Mouse (Mus musculus) forebrain, embryonic 15.5 days (tissue): Measurements from ENCODE around the gene Thtpa. TPM values are rescaled to one million over a fixed set of nuclear protein-coding genes. Genes with fewer than 3 reads are reported as not detected.

Source experiments
- ATAC-seq: fragments of 200-750 bp; cut with Nextera tagmentation; replicated peaks from 2 replicates; pipeline ENCODE4 v1.8.0; 2017; ENCODE audit warnings: mild to moderate bottlenecking, moderate TSS enrichment, moderate library complexity
- H3K27ac ChIP-seq: fragments of 300-500 bp; sonication (generic); replicated peaks from 2 replicates; pipeline ENCODE4 v1.5.1; 2015; ENCODE audit warnings: mild to moderate bottlenecking, inconsistent platforms
- H3K27me3 ChIP-seq: fragments of 300-500 bp; sonication (generic); 2 replicates; pipeline ENCODE4 v1.6.1; 2015; ENCODE audit warnings: inconsistent platforms
- H3K36me3 ChIP-seq: fragments of 300-500 bp; sonication (generic); 2 replicates; pipeline ENCODE4 v1.6.1; 2015; ENCODE audit warnings: mild to moderate bottlenecking, inconsistent platforms
- H3K4me1 ChIP-seq: fragments of 300-500 bp; sonication (generic); 2 replicates; pipeline ENCODE4 v1.6.1; 2015; ENCODE audit warnings: inconsistent platforms
- H3K4me2 ChIP-seq: fragments of 300-500 bp; sonication (generic); replicated peaks from 2 replicates; pipeline ENCODE4 v1.6.1; 2015; ENCODE audit warnings: mild to moderate bottlenecking, inconsistent platforms
- H3K4me3 ChIP-seq: fragments of 300-500 bp; sonication (generic); 2 replicates; pipeline ENCODE4 v1.5.1; 2015; ENCODE audit warnings: mild to moderate bottlenecking, inconsistent platforms
- H3K9ac ChIP-seq: fragments of 300-500 bp; sonication (generic); replicated peaks from 2 replicates; pipeline ENCODE4 v1.6.1; 2015; ENCODE audit warnings: mild to moderate bottlenecking, inconsistent platforms
- H3K9me3 ChIP-seq: fragments of 300-500 bp; sonication (generic); 2 replicates; pipeline ENCODE4 v1.6.1; 2016; ENCODE audit warnings: inconsistent platforms
- WGBS: fragments of 180-500 bp; shearing (Covaris S2); methylation state at CpG from one replicate; pipeline ENCODE4 v1.1.7; 2015; ENCODE audit warnings: mixed read lengths; 5-methylcytosine and 5-hydroxymethylcytosine counted together
- polyA plus RNA-seq: library from polyadenylated mRNA; unstranded; fragments of >200 nt; fragmentation: Nextera tagmentation; extraction: Ambion mirVana; gene quantifications from 2 replicates; pipeline ENCODE4 v1.2.1, GENCODE M21; 2015

The Thtpa gene
- polyA plus RNA-seq, 1 experiment from 2014 or later, result 52.2 TPM

- no peak for ATAC-seq
Observed at GRCm38 (mm10) chr14:55110076-55110475, 15.5 kb downstream of the Thtpa start.

GRCm38 (mm10) chr14:55111720-55112119, 17.1 kb downstream of the Thtpa start:
- no peak for ATAC-seq
- H3K36me3 ChIP-seq, result peaks cover 8% of the 10 kb centered on the region; the same call in 1 of the 2 replicates
- no peak overlapping the region for H3K4me3 ChIP-seq
- 0 out of 2 replicates have a peak, but pooled peaks cover 9% of the 10 kb centered on the region for H3K27me3 ChIP-seq
- H3K9me3 ChIP-seq, result no peaks in the 10 kb centered on the region
- H3K27ac ChIP-seq, result no peak overlapping the region
- no peak overlapping the region; the same call in 1 of the 2 replicates for H3K4me2 ChIP-seq
- peaks cover 81% of the 10 kb centered on the region for H3K4me1 ChIP-seq
- 75% methylated on average over 2 of the region's 2 CpGs for WGBS
- H3K9ac ChIP-seq, result no peak overlapping the region

More at GRCm38 (mm10) chr14:55110076-55110475, 15.5 kb downstream of the Thtpa start:
- H3K9ac ChIP-seq, result no peak overlapping the region
- H3K27me3 ChIP-seq, result 0 out of 2 replicates have a peak, but pooled peaks cover 9% of the 10 kb centered on the region
- peaks cover 90% of the 10 kb centered on the region for H3K4me1 ChIP-seq
- 41% methylated on average over 9 of the region's 9 CpGs for WGBS
- no peak overlapping the region for H3K4me2 ChIP-seq
- no peak overlapping the region for H3K4me3 ChIP-seq
- H3K36me3 ChIP-seq, result peaks cover 8% of the 10 kb centered on the region; the same call in 1 of the 2 replicates
- H3K9me3 ChIP-seq, result no peaks in the 10 kb centered on the region
- H3K27ac ChIP-seq, result peak overlapping the region; percentile 92

- no peak for ATAC-seq
- peaks cover 8% of the 10 kb centered on the region; the same call in 1 of the 2 replicates for H3K36me3 ChIP-seq
- H3K9me3 ChIP-seq, result no peaks in the 10 kb centered on the region
- H3K9ac ChIP-seq, result peak overlapping the region; percentile 75; the same call in 1 of the 2 replicates
- peaks cover 73% of the 10 kb centered on the region for H3K4me1 ChIP-seq
- 0 out of 2 replicates have a peak, but pooled peaks cover 9% of the 10 kb centered on the region for H3K27me3 ChIP-seq
- WGBS, result 72% methylated on average over 51 of the region's 51 CpGs
- peak overlapping the region; percentile 82 for H3K4me2 ChIP-seq
- H3K27ac ChIP-seq, result 0 out of 2 replicates have a peak overlapping the region, but pooled peaks have one; percentile 97
- peak overlapping the region; percentile 70 for H3K4me3 ChIP-seq
Observed at GRCm38 (mm10) chr14:55113351-55113974, 18.9 kb downstream of the Thtpa start.

GRCm38 (mm10) chr14:55113975-55114645, 19.5 kb downstream of the Thtpa start:
- ATAC-seq, result no peak
- Histone ChIP-seq H3K27ac (peak overlapping the region; percentile 97), H3K4me3 (peak overlapping the region; percentile 70), H3K4me2 (peak overlapping the region; percentile 82), H3K4me1 (peaks cover 66% of the 10 kb centered on the region), H3K9me3 (no peaks in the 10 kb centered on the region), H3K9ac (peak overlapping the region; percentile 75), H3K27me3 (0 out of 2 replicates have a peak, but pooled peaks cover 9% of the 10 kb centered on the region), H3K36me3 (peaks cover 8% of the 10 kb centered on the region; the same call in 1 of the 2 replicates)
- 12% methylated on average over 26 of the region's 26 CpGs for WGBS

- Histone ChIP-seq H3K27me3 (0 out of 2 replicates have a peak, but pooled peaks cover 9% of the 10 kb centered on the region), H3K27ac (peak overlapping the region; percentile 97), H3K4me3 (peak overlapping the region; percentile 70), H3K9ac (peak overlapping the region; percentile 75), H3K4me2 (peak overlapping the region; percentile 82), H3K4me1 (peaks cover 57% of the 10 kb centered on the region), H3K9me3 (no peaks in the 10 kb centered on the region), H3K36me3 (peaks cover 8% of the 10 kb centered on the region; the same call in 1 of the 2 replicates)
- peak; percentile 51 for ATAC-seq
- under 1% methylated on average over 77 of the region's 78 CpGs for whole genome bisulfite sequencing
Observed at GRCm38 (mm10) chr14:55114759-55115701, 20.4 kb downstream of the Thtpa start.

GRCm38 (mm10) chr14:55115846-55116245, 21.3 kb downstream of the Thtpa start:
- Histone ChIP-seq H3K27ac (peak overlapping the region; percentile 97), H3K9ac (peak overlapping the region; percentile 75), H3K4me2 (peak overlapping the region; percentile 82), H3K9me3 (no peaks in the 10 kb centered on the region), H3K4me3 (peak overlapping the region; percentile 70), H3K27me3 (0 out of 2 replicates have a peak, but pooled peaks cover 9% of the 10 kb centered on the region), H3K4me1 (peaks cover 50% of the 10 kb centered on the region), H3K36me3 (peaks cover 8% of the 10 kb centered on the region; the same call in 1 of the 2 replicates)
- WGBS, result 0% methylated on average over 8 of the region's 8 CpGs
- peak; percentile 44 for ATAC-seq

- Histone ChIP-seq H3K9ac (peak within 1 kb of the TSS; percentile 75), H3K27ac (peak within 1 kb of the TSS; percentile 97), H3K4me1 (peaks cover 43% of the 10 kb centered on the region), H3K36me3 (peaks cover 8% of the 10 kb centered on the region; the same call in 1 of the 2 replicates), H3K4me2 (peak within 1 kb of the TSS; percentile 82), H3K4me3 (peak within 1 kb of the TSS; percentile 70), H3K27me3 (0 out of 2 replicates have a peak, but pooled peaks cover 9% of the 10 kb centered on the region), H3K9me3 (no peaks in the 10 kb centered on the region)
- 4% methylated on average over 21 of the region's 21 CpGs for WGBS
- peak; percentile 65 for ATAC-seq
Observed at GRCm38 (mm10) chr14:55116425-55117200, 22.0 kb downstream of the Thtpa start, which contains the start of gene Jph4. Gene Jph4 (minus strand): TSS chr14:55116935.

- Histone ChIP-seq H3K27me3 (0 out of 2 replicates have a peak, but pooled peaks cover 3% of the 10 kb centered on the region), H3K4me2 (no peak overlapping the region), H3K36me3 (0 out of 2 replicates have a peak, but pooled peaks cover under 1% of the 10 kb centered on the region), H3K9ac (no peak overlapping the region), H3K4me1 (peaks cover 34% of the 10 kb centered on the region), H3K9me3 (no peaks in the 10 kb centered on the region), H3K27ac (no peak overlapping the region), H3K4me3 (no peak overlapping the region)
- no peak for ATAC-seq
- WGBS, result 56% methylated on average over 4 of the region's 4 CpGs
Observed at GRCm38 (mm10) chr14:55118852-55119251, 24.3 kb downstream of the Thtpa start.

- Histone ChIP-seq H3K4me3 (no peak overlapping the region), H3K4me2 (no peak overlapping the region), H3K27me3 (no peaks in the 10 kb centered on the region), H3K9ac (no peak overlapping the region), H3K4me1 (peaks cover 27% of the 10 kb centered on the region), H3K36me3 (no peaks in the 10 kb centered on the region), H3K9me3 (no peaks in the 10 kb centered on the region), H3K27ac (no peak overlapping the region)
- no peak for ATAC-seq
- WGBS, result 70% methylated on average over 4 of the region's 4 CpGs
Observed at GRCm38 (mm10) chr14:55119421-55120134, 25.0 kb downstream of the Thtpa start.

- Histone ChIP-seq H3K36me3 (no peaks in the 10 kb centered on the region), H3K9me3 (no peaks in the 10 kb centered on the region), H3K4me3 (no peak overlapping the region), H3K4me1 (peaks cover 18% of the 10 kb centered on the region), H3K27ac (peak overlapping the region; percentile 60), H3K9ac (peak overlapping the region; percentile 30; the same call in 1 of the 2 replicates), H3K27me3 (no peaks in the 10 kb centered on the region), H3K4me2 (peak overlapping the region; percentile 17; the same call in 1 of the 2 replicates)
- peak; percentile 71 for ATAC-seq
- 4% methylated on average over 5 of the region's 5 CpGs for WGBS
Observed at GRCm38 (mm10) chr14:55121947-55122346, 27.4 kb downstream of the Thtpa start.
